Mouse (Mus musculus): ENCODE data around the gene Mia2. TPM values are rescaled to one million over a fixed set of nuclear protein-coding genes. Genes with fewer than 3 reads are reported as not detected.

The Mia2 gene
- total and polyA plus RNA-seq, 3 experiments = 103 to 175 TPM; not detected in 1

- Histone ChIP-seq H3K9ac (ENCODE audit: control insufficient read depth, low read depth, low read length, poor library complexity, severe bottlenecking) (peak overlapping the region; percentile 9; the same call in 1 of the 2 replicates), H3K4me1 (ENCODE audit: control insufficient read depth in 1 of 2, insufficient read depth in 2 of 2, low read length in 2 of 2) (peaks cover 11 to 13% of the 10 kb centered on the region in 2 experiments), H3K27me3 (ENCODE audit: control insufficient read depth in 1 of 2, insufficient read depth in 2 of 2, low read length in 2 of 2) (no peaks in the 10 kb centered on the region), H3K27ac (ENCODE audit: control insufficient read depth, low read depth, low read length) (peak overlapping the region; percentile 64), H3K36me3 (ENCODE audit: control insufficient read depth in 1 of 2, insufficient read depth in 2 of 2, low read length in 2 of 2) (peaks cover 5 to 25% of the 10 kb centered on the region in 2 experiments), H3K79me2 (ENCODE audit: control insufficient read depth, insufficient read depth, low read length, poor library complexity) (no peaks in the 10 kb centered on the region), H3K9me3 (replicated peaks; ENCODE audit: insufficient read depth, low read length) (no peaks in the 10 kb centered on the region), H3K4me3 (ENCODE audit: control insufficient read depth in 1 of 2, insufficient read depth in 1 of 2, low read depth in 2 of 2, low read length in 2 of 2) (peak overlapping the region in 1 of 2 experiments; percentile 5; a peak in 1 of 4 replicates)
- TF ChIP-seq NRF1 (IDR thresholded peaks at IDR 0.05; ENCODE audit: insufficient read depth, low read depth, low read length, poor library complexity, severe bottlenecking) (no peak), MAZ (IDR thresholded peaks at IDR 0.05; ENCODE audit: low read depth, low read length) (no peak), TCF12 (IDR thresholded peaks at IDR 0.05; ENCODE audit: low read depth, low read length) (no peak)
- DNase-seq (ENCODE audit: low read depth, low spot score) = no peak
Observed at GRCm38 (mm10) chr12:59195065-59195464, 99.5 kb downstream of the Mia2 start.

- Histone ChIP-seq H3K27me3 (ENCODE audit: control insufficient read depth in 1 of 2, insufficient read depth in 2 of 2, low read length in 2 of 2) (no peaks in the 10 kb centered on the region), H3K27ac (ENCODE audit: control insufficient read depth, low read depth, low read length) (no peak overlapping the region), H3K79me2 (ENCODE audit: control insufficient read depth, insufficient read depth, low read length, poor library complexity) (no peaks in the 10 kb centered on the region), H3K36me3 (ENCODE audit: control insufficient read depth in 1 of 2, insufficient read depth in 2 of 2, low read length in 2 of 2) (peaks cover 6 to 25% of the 10 kb centered on the region in 2 experiments), H3K9me3 (replicated peaks; ENCODE audit: insufficient read depth, low read length) (no peaks in the 10 kb centered on the region), H3K4me3 (ENCODE audit: control insufficient read depth in 1 of 2, insufficient read depth in 1 of 2, low read depth in 2 of 2, low read length in 2 of 2) (no peak overlapping the region), H3K9ac (ENCODE audit: control insufficient read depth, low read depth, low read length, poor library complexity, severe bottlenecking) (no peak overlapping the region), H3K4me1 (ENCODE audit: control insufficient read depth in 1 of 2, insufficient read depth in 2 of 2, low read length in 2 of 2) (peaks cover 11 to 13% of the 10 kb centered on the region in 2 experiments)
- DNase-seq (ENCODE audit: low read depth, low spot score) = peak; percentile 6
- no peak for TF ChIP-seq NRF1 (IDR thresholded peaks at IDR 0.05; ENCODE audit: insufficient read depth, low read depth, low read length, poor library complexity, severe bottlenecking)
- TF ChIP-seq CTCF (IDR thresholded peaks at IDR 0.05 in 2 of 3, conservative IDR thresholded peaks at IDR 0.05 in 1 of 3; ENCODE audit: control insufficient read depth in 1 of 3, insufficient read depth in 1 of 3, low read depth in 2 of 3, low read length in 3 of 3, poor library complexity in 1 of 3, severe bottlenecking in 1 of 3) = no peak
- TF ChIP-seq TBP (IDR thresholded peaks at IDR 0.05; ENCODE audit: low read depth, low read length) = no peak
- TF ChIP-seq MAZ (IDR thresholded peaks at IDR 0.05; ENCODE audit: low read depth, low read length) = no peak
- TF ChIP-seq ZMIZ1 (IDR thresholded peaks at IDR 0.05; ENCODE audit: low read depth, low read length) = no peak
- no peak for TF ChIP-seq E2F4 (IDR thresholded peaks at IDR 0.05; ENCODE audit: borderline replicate concordance, low read depth, low read length)
- TF ChIP-seq HCFC1 (IDR thresholded peaks at IDR 0.05; ENCODE audit: low read depth, low read length) = no peak
- TF ChIP-seq EP300 (IDR thresholded peaks at IDR 0.05; ENCODE audit: low read depth in 1 of 2, low read length in 2 of 2) = no peak
- no peak for TF ChIP-seq BHLHE40 (IDR thresholded peaks at IDR 0.05; ENCODE audit: borderline replicate concordance, low read depth, low read length)
Observed at GRCm38 (mm10) chr12:59195941-59196340, 100.3 kb downstream of the Mia2 start.

GRCm38 (mm10) chr12:59198750-59199149, 103.2 kb downstream of the Mia2 start:
- TF ChIP-seq NRF1 (IDR thresholded peaks at IDR 0.05; ENCODE audit: insufficient read depth, low read depth, low read length, poor library complexity, severe bottlenecking) (no peak), MEF2A (IDR thresholded peaks at IDR 0.05; ENCODE audit: extremely low read depth, insufficient replicate concordance, low read depth, low read length, poor library complexity, severe bottlenecking) (no peak), EP300 (IDR thresholded peaks at IDR 0.05; ENCODE audit: low read depth in 1 of 2, low read length in 2 of 2) (0 out of 4 replicates have a peak, but pooled peaks of 1 of the 2 experiments have one; percentile 6), MYC (IDR thresholded peaks at IDR 0.05; ENCODE audit: low read depth, low read length) (no peak), BHLHE40 (IDR thresholded peaks at IDR 0.05; ENCODE audit: borderline replicate concordance, low read depth, low read length) (no peak), ZC3H11A (IDR thresholded peaks at IDR 0.05; ENCODE audit: low read depth, low read length) (no peak), E2F4 (IDR thresholded peaks at IDR 0.05; ENCODE audit: borderline replicate concordance, low read depth, low read length) (no peak), ZMIZ1 (IDR thresholded peaks at IDR 0.05; ENCODE audit: low read depth, low read length) (no peak)
- H3K36me3 ChIP-seq (ENCODE audit: control insufficient read depth in 1 of 2, insufficient read depth in 2 of 2, low read length in 2 of 2) = peaks cover 7 to 23% of the 10 kb centered on the region in 2 experiments
- H3K27me3 ChIP-seq (ENCODE audit: control insufficient read depth in 1 of 2, insufficient read depth in 2 of 2, low read length in 2 of 2) = no peaks in the 10 kb centered on the region
- H3K9ac ChIP-seq (ENCODE audit: control insufficient read depth, low read depth, low read length, poor library complexity, severe bottlenecking) = no peak overlapping the region
- H3K79me2 ChIP-seq (ENCODE audit: control insufficient read depth, insufficient read depth, low read length, poor library complexity) = no peaks in the 10 kb centered on the region
- H3K9me3 ChIP-seq (replicated peaks; ENCODE audit: insufficient read depth, low read length) = no peaks in the 10 kb centered on the region
- peaks cover 9 to 11% of the 10 kb centered on the region in 2 experiments for H3K4me1 ChIP-seq (ENCODE audit: control insufficient read depth in 1 of 2, insufficient read depth in 2 of 2, low read length in 2 of 2)
- no peak overlapping the region for H3K4me3 ChIP-seq (ENCODE audit: control insufficient read depth in 1 of 2, insufficient read depth in 1 of 2, low read depth in 2 of 2, low read length in 2 of 2)
- H3K27ac ChIP-seq (ENCODE audit: control insufficient read depth, low read depth, low read length) = no peak overlapping the region
- peak; percentile 39 for DNase-seq (ENCODE audit: low read depth, low spot score)
